Mouse (Mus musculus) ES-E14 (cell line): ENCODE data around the gene Erc2.

Source experiments
- CHD2 ChIP-seq: IDR thresholded peaks from 2 replicates; pipeline ENCODE4 v1.6.1; 2014; ENCODE audit warnings: mild to moderate bottlenecking, low read depth, low read length, inconsistent platforms
- HCFC1 ChIP-seq: IDR thresholded peaks from 2 replicates; pipeline ENCODE4 v1.6.1; 2012; ENCODE audit warnings: low read length, inconsistent platforms, borderline replicate concordance; ENCODE audit not compliant: insufficient read depth
- MAFK ChIP-seq: IDR thresholded peaks from 2 replicates; pipeline ENCODE4 v1.6.1; 2014; ENCODE audit warnings: mild to moderate bottlenecking, low read depth, low read length, inconsistent platforms; ENCODE audit not compliant: insufficient read depth

DNA sequence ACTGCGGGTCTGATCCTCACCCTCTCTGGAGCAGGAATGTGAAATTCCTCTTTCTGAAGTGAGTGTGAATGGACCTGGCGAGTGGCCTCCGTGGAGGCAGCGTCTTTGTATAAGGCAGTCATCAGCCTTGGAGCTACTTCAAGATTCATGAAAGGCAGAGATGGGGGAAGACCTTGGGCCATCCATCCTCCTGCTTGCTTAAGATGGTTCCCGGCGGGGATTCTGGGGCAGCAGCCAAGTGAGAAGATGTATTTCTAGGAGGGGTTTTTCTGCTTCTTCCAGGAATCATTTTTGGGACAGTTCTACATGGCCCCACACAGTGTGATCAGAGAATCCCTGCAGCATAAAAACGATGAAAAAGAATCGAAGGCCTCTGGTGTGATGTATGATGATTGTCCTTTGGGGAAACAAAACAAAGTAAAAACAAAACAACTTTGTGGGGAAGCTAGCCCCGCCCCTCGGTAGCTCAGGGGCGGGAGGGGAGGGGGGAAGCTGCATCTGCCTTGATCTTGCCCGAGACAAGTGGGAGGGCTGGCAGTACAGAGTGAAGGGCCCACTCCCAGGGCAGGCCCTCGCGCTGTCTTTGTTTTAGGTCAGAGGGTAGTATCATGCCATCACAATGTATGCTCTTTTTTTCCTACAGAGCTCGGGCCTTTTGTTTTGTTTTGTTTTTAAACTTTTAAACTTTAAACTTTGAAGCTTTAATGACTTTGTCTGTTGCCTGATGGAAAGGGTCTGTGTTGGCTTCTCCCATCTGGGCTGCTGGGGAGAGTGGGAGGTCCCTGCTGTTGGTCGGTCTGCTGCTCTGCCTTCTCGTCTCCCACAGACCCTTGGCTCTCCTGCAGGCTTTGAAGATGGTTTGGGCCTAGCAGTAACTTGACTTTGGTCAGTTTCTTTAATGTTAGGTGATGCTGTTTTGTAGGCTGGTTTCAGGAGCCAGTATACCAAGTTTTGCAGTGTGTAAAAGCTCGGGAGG, 435.9 kb downstream of the Erc2 start:
- TF ChIP-seq CHD2 = no peak
- no peak for TF ChIP-seq HCFC1
- no peak for TF ChIP-seq MAFK
